Mouse (Mus musculus) thymus, adult 2 months (tissue): ENCODE results near the gene Krt10.

ENCODE experiments used
- CTCF ChIP-seq: fragments of 200-500 bp; IDR thresholded peaks from 2 replicates; pipeline ENCODE4 v1.5.1; 2012; ENCODE audit warnings: mild to moderate bottlenecking, control low read depth, low read length, moderate library complexity, borderline replicate concordance; ENCODE audit not compliant: control insufficient read depth, poor library complexity, insufficient read depth; ENCODE audit errors: extremely low read depth
- POLR2A ChIP-seq: fragments of 200-500 bp; IDR thresholded peaks from 2 replicates; pipeline ENCODE4 v1.6.1; 2012; ENCODE audit warnings: mild to moderate bottlenecking, low read length, control low read depth, moderate library complexity; ENCODE audit not compliant: control insufficient read depth, poor library complexity, insufficient read depth; ENCODE audit errors: extremely low read depth

- no peak for TF ChIP-seq CTCF
- TF ChIP-seq POLR2A = no peak
Measured at GRCm38 (mm10) chr11:99437972-99438371, 48.8 kb upstream of the Krt10 start, which contains the start of gene Krt20.
